Mouse (Mus musculus): ENCODE measurements around the gene Mrpl57. TPM values are rescaled to one million over a fixed set of nuclear protein-coding genes. Genes with fewer than 3 reads are reported as not detected.

The Mrpl57 gene
- polyA plus RNA-seq, 2 experiments, result 48.3 to 149 TPM

GRCm38 (mm10) chr14:57811844-57812243 is 14.2 kb upstream of the Mrpl57 start:
- TF ChIP-seq CTCF (IDR thresholded peaks at IDR 0.05; ENCODE audit: low read depth) (no peak; the same call in 1 of the 2 replicates), EP300 (IDR thresholded peaks at IDR 0.05; ENCODE audit: low read depth) (no peak)
- no peaks in the 10 kb centered on the region for H3K4me1 ChIP-seq (replicated peaks; ENCODE audit: control insufficient read depth in 2 of 2, insufficient read depth in 2 of 2, low read length in 1 of 2)
- DNase-seq (ENCODE audit: low read depth in 3 of 3, low spot score in 3 of 3) (no peak), ATAC-seq (ENCODE audit: insufficient read depth) (no peak)
- no peaks in the 10 kb centered on the region for H3K27me3 ChIP-seq (ENCODE audit: control insufficient read depth, insufficient read depth, low read length)
- peaks cover 55% of the 10 kb centered on the region for H3K36me3 ChIP-seq (replicated peaks; ENCODE audit: control insufficient read depth, insufficient read depth, low read depth)
- H3K4me3 ChIP-seq (ENCODE audit: insufficient read depth in 1 of 2, low read depth in 2 of 2, low read length in 2 of 2), result no peak overlapping the region
- no peak overlapping the region for H3K9ac ChIP-seq (replicated peaks)
- 93% methylated on average over 5 of the region's 5 CpGs for WGBS (ENCODE audit: insufficient replicate concordance)
- H3K27ac ChIP-seq, result no peak overlapping the region
- no peak overlapping the region for H3K4me2 ChIP-seq (ENCODE audit: low read depth)
- H3K9me3 ChIP-seq (ENCODE audit: control insufficient read depth, low read length), result no peaks in the 10 kb centered on the region

GRCm38 (mm10) chr14:57820839-57821238 is 5.2 kb upstream of the Mrpl57 start:
- TF ChIP-seq EP300 (IDR thresholded peaks at IDR 0.05; ENCODE audit: low read depth) (no peak), CTCF (IDR thresholded peaks at IDR 0.05; ENCODE audit: low read depth) (no peak)
- Histone ChIP-seq H3K27ac (no peak overlapping the region), H3K27me3 (ENCODE audit: control insufficient read depth, insufficient read depth, low read length) (no peaks in the 10 kb centered on the region), H3K9ac (replicated peaks) (no peak overlapping the region), H3K4me1 (replicated peaks; ENCODE audit: control insufficient read depth in 2 of 2, insufficient read depth in 2 of 2, low read length in 1 of 2) (peaks cover 4 to 5% of the 10 kb centered on the region in 2 experiments), H3K4me3 (ENCODE audit: insufficient read depth in 1 of 2, low read depth in 2 of 2, low read length in 2 of 2) (no peak overlapping the region), H3K36me3 (replicated peaks; ENCODE audit: control insufficient read depth, insufficient read depth, low read depth) (peaks cover 61% of the 10 kb centered on the region), H3K9me3 (ENCODE audit: control insufficient read depth, low read length) (no peaks in the 10 kb centered on the region), H3K4me2 (ENCODE audit: low read depth) (no peak overlapping the region)
- 13% methylated on average over 4 of the region's 4 CpGs for WGBS (ENCODE audit: insufficient replicate concordance)
- ATAC-seq (ENCODE audit: insufficient read depth), result no peak
- DNase-seq (ENCODE audit: low read depth in 3 of 3, low spot score in 3 of 3), result no peak

- WGBS (ENCODE audit: insufficient replicate concordance), result 44% methylated on average over 1 of the region's 1 CpGs
- Histone ChIP-seq H3K27me3 (ENCODE audit: control insufficient read depth, insufficient read depth, low read length) (no peaks in the 10 kb centered on the region), H3K4me1 (replicated peaks; ENCODE audit: control insufficient read depth in 2 of 2, insufficient read depth in 2 of 2, low read length in 1 of 2) (peaks cover 9 to 14% of the 10 kb centered on the region in 2 experiments), H3K9ac (replicated peaks) (peak overlapping the region; percentile 96), H3K27ac (peak overlapping the region; percentile 79), H3K4me3 (ENCODE audit: insufficient read depth in 1 of 2, low read depth in 2 of 2, low read length in 2 of 2) (peak overlapping the region; percentile 80 to 99), H3K4me2 (ENCODE audit: low read depth) (peak overlapping the region; percentile 97), H3K36me3 (replicated peaks; ENCODE audit: control insufficient read depth, insufficient read depth, low read depth) (peaks cover 5% of the 10 kb centered on the region), H3K9me3 (ENCODE audit: control insufficient read depth, low read length) (no peaks in the 10 kb centered on the region)
- DNase-seq (ENCODE audit: low read depth in 3 of 3, low spot score in 3 of 3) (no peak), ATAC-seq (ENCODE audit: insufficient read depth) (no peak)
- TF ChIP-seq CTCF (IDR thresholded peaks at IDR 0.05; ENCODE audit: low read depth) (no peak), EP300 (IDR thresholded peaks at IDR 0.05; ENCODE audit: low read depth) (no peak)
Observed at GRCm38 (mm10) chr14:57827284-57827683, 1.2 kb downstream of the Mrpl57 start.

- H3K36me3 ChIP-seq (replicated peaks; ENCODE audit: control insufficient read depth, insufficient read depth, low read depth), result peaks cover 2% of the 10 kb centered on the region; the same call in 1 of the 2 replicates
- H3K4me1 ChIP-seq (replicated peaks; ENCODE audit: control insufficient read depth in 2 of 2, insufficient read depth in 2 of 2, low read length in 1 of 2), result peaks cover 0 to 7% of the 10 kb centered on the region in 2 experiments; a peak in 2 of 4 replicates
- DNase-seq (ENCODE audit: low read depth in 3 of 3, low spot score in 3 of 3), result no peak
- no peak overlapping the region for H3K4me2 ChIP-seq (ENCODE audit: low read depth)
- H3K27ac ChIP-seq, result no peak overlapping the region
- H3K27me3 ChIP-seq (ENCODE audit: control insufficient read depth, insufficient read depth, low read length), result no peaks in the 10 kb centered on the region
- no peak overlapping the region for H3K9ac ChIP-seq (replicated peaks)
- H3K9me3 ChIP-seq (ENCODE audit: control insufficient read depth, low read length), result no peaks in the 10 kb centered on the region
- no peak overlapping the region for H3K4me3 ChIP-seq (ENCODE audit: insufficient read depth in 1 of 2, low read depth in 2 of 2, low read length in 2 of 2)
- no peak for ATAC-seq (ENCODE audit: insufficient read depth)
- 92% methylated on average over 2 of the region's 2 CpGs for WGBS (ENCODE audit: insufficient replicate concordance)
- TF ChIP-seq CTCF (IDR thresholded peaks at IDR 0.05; ENCODE audit: low read depth), result no peak
- TF ChIP-seq EP300 (IDR thresholded peaks at IDR 0.05; ENCODE audit: low read depth), result no peak
Observed at GRCm38 (mm10) chr14:57833526-57833925, 7.5 kb downstream of the Mrpl57 start.

GRCm38 (mm10) chr14:57835157-57835556 is 9.1 kb downstream of the Mrpl57 start:
- ATAC-seq (ENCODE audit: insufficient read depth), result peak; percentile 90
- Histone ChIP-seq H3K4me3 (ENCODE audit: insufficient read depth in 1 of 2, low read depth in 2 of 2, low read length in 2 of 2) (no peak overlapping the region), H3K27ac (no peak overlapping the region), H3K9me3 (ENCODE audit: control insufficient read depth, low read length) (no peaks in the 10 kb centered on the region), H3K36me3 (replicated peaks; ENCODE audit: control insufficient read depth, insufficient read depth, low read depth) (no peaks in the 10 kb centered on the region), H3K9ac (replicated peaks) (no peak overlapping the region), H3K4me1 (replicated peaks; ENCODE audit: control insufficient read depth in 2 of 2, insufficient read depth in 2 of 2, low read length in 1 of 2) (peaks cover 0 to 7% of the 10 kb centered on the region in 2 experiments; a peak in 2 of 4 replicates), H3K4me2 (ENCODE audit: low read depth) (no peak overlapping the region), H3K27me3 (ENCODE audit: control insufficient read depth, insufficient read depth, low read length) (no peaks in the 10 kb centered on the region)
- TF ChIP-seq CTCF (IDR thresholded peaks at IDR 0.05; ENCODE audit: low read depth), result no peak
- TF ChIP-seq EP300 (IDR thresholded peaks at IDR 0.05; ENCODE audit: low read depth), result peak; percentile 65
- peak; percentile 37 to 48 (median 45) for DNase-seq (ENCODE audit: low read depth in 3 of 3, low spot score in 3 of 3)
- WGBS (ENCODE audit: insufficient replicate concordance), result 12% methylated on average over 10 of the region's 10 CpGs
